Mouse (Mus musculus) bone marrow macrophage, adult 2 months (primary cell): ENCODE measurements around the gene H2-M10.2. TPM values are rescaled to one million over a fixed set of nuclear protein-coding genes. Genes with fewer than 3 reads are reported as not detected.
"Not testable (repeated sequence)": the region's sequence is repeated elsewhere in the genome, so short reads cannot be mapped to it uniquely, and the experiment has no call there.

Experiments
- H3K27ac ChIP-seq: 2 replicates; pipeline ENCODE4 v1.5.1; 2012; ENCODE audit warnings: low read depth, low read length; ENCODE audit not compliant: insufficient read depth
- H3K4me1 ChIP-seq: 2 replicates; pipeline ENCODE4 v1.6.1; 2012; ENCODE audit warnings: low read length; ENCODE audit not compliant: control insufficient read depth, insufficient read depth
- H3K4me3 ChIP-seq: 2 replicates; pipeline ENCODE4 v1.5.1; 2012; ENCODE audit warnings: mild to moderate bottlenecking, low read length, moderate library complexity; ENCODE audit not compliant: insufficient read depth
- CTCF ChIP-seq: IDR thresholded peaks from 2 replicates; pipeline ENCODE4 v1.5.1; 2012; ENCODE audit warnings: low read depth, mild to moderate bottlenecking, low read length, moderate library complexity
- POLR2A ChIP-seq: IDR thresholded peaks from 2 replicates; pipeline ENCODE4 v1.6.1; 2012; ENCODE audit warnings: mild to moderate bottlenecking, low read depth, low read length, borderline replicate concordance
- polyA plus RNA-seq: library from polyadenylated mRNA; stranded (reverse); fragments of >200 nt; gene quantifications from 2 replicates; pipeline ENCODE4 v1.2.4, GENCODE M21; 2012; ENCODE audit not compliant: missing spikeins, insufficient read depth, insufficient read length

H2-M10.2 gene
- not detected in 2 replicates for polyA plus RNA-seq

GRCm38 (mm10) chr17:36286390-36286789 is at the start of gene H2-M10.2:
H2-M10.2 (minus strand) TSS chr17:36286490.
- TF ChIP-seq POLR2A = no peak
- no peak for TF ChIP-seq CTCF

DNA sequence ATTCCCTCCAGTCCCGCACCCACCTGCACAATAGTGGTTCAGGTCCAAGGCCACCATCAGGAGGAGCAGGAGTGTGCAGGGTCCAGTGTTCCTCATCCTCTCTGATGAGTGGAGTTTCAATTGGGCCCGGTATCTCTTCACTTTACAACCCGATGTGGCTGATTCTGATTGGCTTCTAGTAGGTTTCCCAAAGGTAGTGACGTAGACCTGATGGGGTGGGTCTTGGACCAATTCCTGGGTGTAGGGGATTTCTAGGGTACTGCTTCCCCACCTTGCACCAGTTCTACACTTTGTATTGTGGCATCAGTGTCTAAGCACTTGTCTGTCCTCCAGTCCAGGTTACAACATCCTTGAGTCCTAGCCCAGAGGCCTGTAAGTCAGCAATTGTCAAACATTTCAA is 39.8 kb upstream of the H2-M10.2 start, which contains the start of gene H2-M10.1:
H2-M10.1 (minus strand) TSS at position 101 of the 400 bp plus-strand sequence.
- Histone ChIP-seq H3K4me1 (no peaks in the 10 kb centered on the region), H3K4me3 (no peak within 1 kb of the TSS), H3K27ac (no peak within 1 kb of the TSS)
- TF ChIP-seq POLR2A (no peak), CTCF (no peak)

More at GRCm38 (mm10) chr17:36286390-36286789, at the start of gene H2-M10.2:
- Histone ChIP-seq H3K27ac (no peak within 1 kb of the TSS), H3K4me3 (no peak within 1 kb of the TSS), H3K4me1 (peaks cover 2% of the 10 kb centered on the region; the same call in 1 of the 2 replicates)

DNA sequence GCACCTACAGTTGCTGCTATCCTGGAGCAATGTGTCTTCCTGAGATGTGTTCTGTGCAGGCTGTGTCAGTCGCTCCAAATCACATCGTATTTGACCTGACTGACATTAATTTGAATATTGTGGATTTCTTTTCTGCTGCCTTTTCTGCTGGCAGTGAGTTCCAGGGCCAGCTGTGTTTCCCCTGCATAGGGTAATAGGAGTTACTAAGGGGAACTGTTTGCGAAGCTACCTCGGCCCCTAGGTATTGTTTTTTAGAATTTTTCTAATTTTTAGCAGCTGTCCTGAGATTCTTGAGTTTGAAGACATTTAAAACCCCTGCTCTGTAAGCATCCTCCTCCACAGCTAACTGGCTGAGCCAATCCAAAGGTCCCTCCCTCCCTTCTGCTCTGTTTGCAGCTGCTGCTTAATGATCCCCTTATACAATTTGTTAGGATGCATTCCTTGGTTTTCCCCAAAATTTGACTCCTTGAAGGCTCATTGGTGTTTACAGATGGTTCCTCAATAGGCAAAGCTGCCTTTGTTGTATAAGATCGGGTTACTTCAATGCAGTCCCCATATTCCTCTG is 29.5 kb upstream of the H2-M10.2 start:
- TF ChIP-seq CTCF (no peak), POLR2A (no peak)
- Histone ChIP-seq H3K27ac (no peak overlapping the region), H3K4me1 (no peaks in the 10 kb centered on the region), H3K4me3 (peak overlapping the region; percentile 58)

DNA sequence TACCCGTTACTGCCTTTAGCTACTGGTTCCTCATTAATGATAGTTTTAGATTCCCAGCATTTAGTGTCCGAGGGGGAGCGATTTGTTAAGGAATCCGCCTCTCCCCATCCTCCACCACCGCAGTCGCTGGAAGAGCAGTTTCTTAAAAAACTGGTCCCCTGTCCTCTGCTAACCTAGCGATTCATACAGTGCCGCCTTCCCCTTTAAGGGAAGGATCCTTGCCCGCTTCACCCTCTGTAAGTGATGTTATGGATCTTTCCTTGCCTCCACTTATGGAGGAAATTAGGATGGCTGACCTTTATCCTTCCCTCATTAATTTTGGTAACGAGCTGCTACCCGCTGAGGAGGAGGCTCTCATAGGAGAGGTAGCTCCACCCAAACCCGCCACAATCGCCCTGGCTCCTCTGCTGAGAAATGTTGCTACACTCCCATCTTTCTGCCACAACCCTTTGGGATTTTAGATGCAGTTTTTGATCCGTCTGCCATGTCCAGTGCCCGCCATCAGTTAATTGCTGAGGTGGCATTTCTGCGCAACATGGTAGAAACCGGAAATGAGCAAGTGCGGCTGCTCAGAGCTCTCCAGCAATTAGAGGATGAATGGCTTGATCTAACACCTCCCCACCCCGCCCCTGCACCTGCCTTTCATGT is 28.9 kb upstream of the H2-M10.2 start:
- Histone ChIP-seq H3K4me3 (peak overlapping the region; percentile 58), H3K27ac (no peak overlapping the region), H3K4me1 (no peaks in the 10 kb centered on the region)
- no peak for TF ChIP-seq POLR2A
- TF ChIP-seq CTCF = no peak

DNA sequence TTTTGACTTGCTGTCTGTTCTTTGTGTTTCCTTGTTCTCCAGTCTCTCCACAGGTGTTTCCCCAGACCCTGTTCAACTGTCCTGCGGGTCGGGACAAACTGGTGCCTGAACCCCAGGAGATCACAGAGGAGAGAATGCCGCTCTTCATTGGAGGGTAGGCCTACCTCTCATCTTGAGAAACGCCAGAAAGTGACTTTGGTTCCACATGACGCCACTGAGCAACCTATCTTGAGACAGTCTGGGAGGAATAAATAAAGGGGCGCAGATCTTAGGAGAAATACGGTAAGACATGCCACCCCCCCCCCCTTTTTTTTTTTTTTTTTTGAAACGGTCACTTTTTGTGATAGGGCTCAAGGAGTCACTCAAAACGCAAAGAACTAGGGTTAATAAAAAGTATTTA is 28.2 kb upstream of the H2-M10.2 start:
- peak overlapping the region; percentile 58; the same call in 1 of the 2 replicates for H3K4me3 ChIP-seq
- H3K27ac ChIP-seq = no peak overlapping the region
- TF ChIP-seq CTCF (no peak), POLR2A (no peak)
- H3K4me1 ChIP-seq = no peaks in the 10 kb centered on the region

GRCm38 (mm10) chr17:36309293-36309692 is 23.0 kb upstream of the H2-M10.2 start:
- Histone ChIP-seq H3K4me1 (no peaks in the 10 kb centered on the region), H3K4me3 (no peak overlapping the region), H3K27ac (no peak overlapping the region)
- no peak for TF ChIP-seq CTCF
- no peak for TF ChIP-seq POLR2A

DNA sequence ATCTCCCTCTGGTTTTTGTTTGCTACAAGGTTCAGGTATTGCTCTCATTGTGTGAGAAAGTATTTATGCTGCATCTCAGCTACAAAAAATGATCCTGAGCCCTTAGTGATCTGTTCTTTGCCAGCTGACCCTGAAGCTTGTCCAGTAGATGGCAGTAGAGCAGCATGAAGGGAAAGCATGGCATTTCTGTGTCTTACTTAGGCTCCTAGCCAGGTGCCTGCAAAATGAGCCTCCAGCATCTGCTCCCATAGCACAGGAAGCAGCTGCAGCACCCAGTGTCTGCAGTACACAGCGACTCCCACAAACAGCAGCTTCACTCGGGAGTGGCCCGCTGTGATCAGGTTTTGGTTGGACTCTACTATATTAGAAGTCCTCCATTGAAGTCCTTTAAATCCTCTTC is 22.6 kb upstream of the H2-M10.2 start:
- not testable (repeated sequence) for H3K4me1 ChIP-seq, H3K27ac ChIP-seq, H3K4me3 ChIP-seq
- peak; percentile 34; the same call in 1 of the 2 replicates for TF ChIP-seq CTCF

DNA sequence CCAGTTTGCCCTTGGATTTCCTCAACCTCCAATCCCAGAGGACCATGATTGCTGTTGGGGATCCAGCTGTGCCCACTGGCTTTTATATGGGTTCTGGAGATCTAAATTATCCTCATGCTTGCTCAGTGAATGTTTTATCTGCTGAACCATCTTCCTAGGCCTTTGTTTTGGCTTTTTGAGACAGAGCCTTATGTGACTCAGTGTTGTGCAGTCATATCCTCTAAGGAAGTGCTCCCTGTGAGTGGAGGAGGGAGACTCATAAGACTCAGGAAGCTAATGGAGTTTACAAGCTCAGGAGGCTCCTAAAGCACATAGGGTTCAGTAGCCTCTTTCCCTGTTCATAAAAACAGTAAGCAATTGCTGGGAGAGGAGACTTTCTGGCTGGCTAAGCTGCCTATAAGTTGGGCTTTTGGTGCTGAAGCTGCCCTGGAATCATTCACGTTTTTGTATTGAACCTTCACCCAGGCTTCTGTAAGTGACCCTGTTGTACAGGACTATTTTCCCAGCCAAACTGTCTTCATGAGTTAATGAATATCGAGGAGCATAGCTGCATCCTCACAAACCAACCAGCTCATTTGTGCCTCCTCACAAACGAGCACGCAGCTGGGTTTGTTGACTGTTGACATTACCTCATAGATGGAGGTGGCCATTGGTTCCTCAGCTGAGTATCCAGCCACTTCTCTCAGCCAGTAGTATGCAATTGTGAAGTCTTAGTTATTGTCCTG is 4.6 kb downstream of the H2-M10.2 start:
- H3K27ac ChIP-seq = no peak overlapping the region
- TF ChIP-seq POLR2A = no peak
- no peak overlapping the region for H3K4me3 ChIP-seq
- peaks cover 2% of the 10 kb centered on the region; the same call in 1 of the 2 replicates for H3K4me1 ChIP-seq

- H3K4me1 ChIP-seq = peaks cover 25% of the 10 kb centered on the region
- TF ChIP-seq CTCF (no peak), POLR2A (no peak)
- H3K4me3 ChIP-seq = no peak overlapping the region
- H3K27ac ChIP-seq = no peak overlapping the region
Observed at GRCm38 (mm10) chr17:36274776-36275175, 11.5 kb downstream of the H2-M10.2 start.

- H3K4me3 ChIP-seq = no peak overlapping the region
- no peak overlapping the region for H3K27ac ChIP-seq
- no peak for TF ChIP-seq POLR2A
- TF ChIP-seq CTCF = no peak
- H3K4me1 ChIP-seq = peaks cover 25% of the 10 kb centered on the region
Observed at GRCm38 (mm10) chr17:36273796-36274195, 12.5 kb downstream of the H2-M10.2 start.
